Mouse (Mus musculus): ENCODE measurements around the gene Nek5. TPM values are rescaled to one million over a fixed set of nuclear protein-coding genes. Genes with fewer than 3 reads are reported as not detected.
"Not testable (repeated sequence)": the region's sequence is repeated elsewhere in the genome, so short reads cannot be mapped to it uniquely, and the experiment has no call there.

Gene Nek5
- total and polyA plus RNA-seq, 3 experiments = 0.16 TPM; not detected in 2

DNA sequence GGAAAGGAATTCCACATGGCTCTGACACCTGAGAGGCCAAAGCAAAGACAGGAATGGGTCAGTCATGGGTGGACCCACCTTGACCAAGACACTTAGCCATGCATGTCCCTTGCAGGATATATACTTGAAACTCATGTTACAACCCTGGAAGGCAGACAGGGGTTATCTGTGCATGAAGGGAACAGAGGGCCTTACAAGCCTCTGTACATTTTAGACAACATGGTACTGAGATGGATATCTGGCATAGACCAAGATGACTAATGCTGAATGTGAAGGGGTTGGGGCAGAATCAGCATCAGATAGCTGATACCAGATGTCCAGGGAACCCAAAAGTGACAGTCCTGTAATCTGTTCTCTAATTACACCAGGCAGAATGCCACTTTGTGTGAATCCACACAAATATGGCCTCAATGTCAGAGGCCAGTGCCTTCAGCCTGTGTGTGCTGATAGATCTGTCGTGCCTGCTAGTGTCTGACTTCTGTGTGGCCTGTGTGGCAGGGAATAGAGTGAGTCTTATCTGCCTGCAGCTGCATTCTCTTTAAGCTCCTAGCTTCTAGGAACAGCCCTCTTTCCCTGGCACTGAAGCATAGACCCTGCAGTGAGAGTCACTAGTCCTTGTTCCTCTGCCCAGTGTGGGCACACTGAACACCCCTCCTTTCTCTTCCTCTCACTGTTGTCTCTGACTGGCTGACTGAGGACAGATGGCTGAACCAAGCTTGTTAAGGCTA is 19.1 kb upstream of the Nek5 start:
- ATAC-seq (ENCODE audit: extremely low read depth, insufficient number of reproducible peaks, low FRiP score, poor library complexity, severe bottlenecking) = no peak
- TF ChIP-seq POLR2AphosphoS5 (IDR thresholded peaks at IDR 0.05; ENCODE audit: insufficient replicate concordance, low read depth, low read length) = no peak
- no peak for TF ChIP-seq TAL1 (conservative IDR thresholded peaks at IDR 0.05; ENCODE audit: low read depth, low read length)
- no peak for TF ChIP-seq CTCF (IDR thresholded peaks at IDR 0.05; ENCODE audit: low read depth, low read length)
- no peak for TF ChIP-seq GATA2 (IDR thresholded peaks at IDR 0.05; ENCODE audit: borderline replicate concordance, low read depth, low read length)
- no peak for TF ChIP-seq GATA1 (IDR thresholded peaks at IDR 0.05; ENCODE audit: borderline replicate concordance, low read length)
- Histone ChIP-seq H3K4me3 (ENCODE audit: low read depth, low read length) (no peak overlapping the region), H3K4me1 (ENCODE audit: insufficient read depth, low read depth, low read length) (no peaks in the 10 kb centered on the region), H3K27me3 (ENCODE audit: insufficient read depth, low read length) (no peaks in the 10 kb centered on the region), H3K9me3 (replicated peaks) (peaks cover 2% of the 10 kb centered on the region; the same call in 1 of the 2 replicates), H3K36me3 (replicated peaks) (no peaks in the 10 kb centered on the region)
- no peak for DNase-seq (ENCODE audit: low spot score)

DNA sequence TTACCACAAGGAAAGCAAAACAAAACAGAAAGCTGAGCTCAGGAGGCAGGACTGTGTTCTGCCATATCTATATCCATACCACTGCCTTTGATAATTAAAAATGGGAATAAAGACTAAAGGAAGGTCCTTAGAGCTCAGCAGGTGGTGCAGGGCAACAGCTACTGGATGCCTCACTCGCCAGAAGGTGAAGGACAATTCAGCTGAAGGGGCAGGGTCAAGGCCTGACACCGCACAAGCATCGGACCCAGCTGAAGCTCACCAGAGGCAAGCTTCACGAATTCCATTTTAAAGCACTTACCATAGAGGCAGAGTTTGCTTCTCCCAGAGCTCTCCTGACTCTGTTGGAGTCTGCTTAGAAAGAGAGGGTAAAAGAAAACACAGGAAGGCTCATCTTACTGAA is 17.7 kb upstream of the Nek5 start:
- TF ChIP-seq POLR2AphosphoS5 (IDR thresholded peaks at IDR 0.05; ENCODE audit: insufficient replicate concordance, low read depth, low read length) (no peak), CTCF (IDR thresholded peaks at IDR 0.05; ENCODE audit: low read depth, low read length) (no peak), TAL1 (conservative IDR thresholded peaks at IDR 0.05; ENCODE audit: low read depth, low read length) (no peak), GATA2 (IDR thresholded peaks at IDR 0.05; ENCODE audit: borderline replicate concordance, low read depth, low read length) (no peak), GATA1 (IDR thresholded peaks at IDR 0.05; ENCODE audit: borderline replicate concordance, low read length) (no peak)
- no peaks in the 10 kb centered on the region for H3K4me1 ChIP-seq (ENCODE audit: insufficient read depth, low read depth, low read length)
- H3K9me3 ChIP-seq (replicated peaks) = peaks cover 2% of the 10 kb centered on the region; the same call in 1 of the 2 replicates
- no peaks in the 10 kb centered on the region for H3K36me3 ChIP-seq (replicated peaks)
- ATAC-seq (ENCODE audit: extremely low read depth, insufficient number of reproducible peaks, low FRiP score, poor library complexity, severe bottlenecking) (no peak), DNase-seq (ENCODE audit: low spot score) (no peak)
- H3K4me3 ChIP-seq (ENCODE audit: low read depth, low read length) = no peak overlapping the region
- H3K27me3 ChIP-seq (ENCODE audit: insufficient read depth, low read length) = no peaks in the 10 kb centered on the region

DNA sequence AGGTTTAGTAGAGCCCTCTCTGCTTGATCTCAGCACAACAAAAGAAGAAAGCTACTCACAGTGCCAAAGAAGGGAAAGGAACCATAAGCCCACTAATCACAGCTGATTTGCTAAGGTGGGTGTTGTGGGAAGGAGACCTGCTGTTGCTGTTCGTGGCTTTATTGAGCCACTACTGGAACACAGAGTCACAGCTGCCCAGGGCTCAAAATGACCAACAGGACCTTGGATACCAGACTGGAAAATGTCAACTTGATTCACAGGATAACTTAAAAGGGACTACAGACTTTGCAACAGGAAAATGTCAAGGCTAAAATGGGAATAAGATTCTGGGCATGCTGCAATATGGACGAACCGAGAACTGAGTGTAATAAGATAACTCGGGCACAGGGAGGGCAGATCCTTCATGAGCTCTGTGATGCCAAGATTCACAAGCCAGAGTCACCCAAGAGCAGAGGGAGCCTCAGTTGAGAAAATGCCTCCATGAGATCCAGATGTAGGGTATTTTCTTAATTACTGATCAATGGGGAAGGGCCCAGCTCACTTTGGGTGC is 17.1 kb upstream of the Nek5 start:
- no peak for DNase-seq (ENCODE audit: low spot score)
- TF ChIP-seq TAL1 (conservative IDR thresholded peaks at IDR 0.05; ENCODE audit: low read depth, low read length) = no peak
- TF ChIP-seq POLR2AphosphoS5 (IDR thresholded peaks at IDR 0.05; ENCODE audit: insufficient replicate concordance, low read depth, low read length) = no peak
- TF ChIP-seq CTCF (IDR thresholded peaks at IDR 0.05; ENCODE audit: low read depth, low read length) = no peak
- Histone ChIP-seq H3K4me1 (ENCODE audit: insufficient read depth, low read depth, low read length) (no peaks in the 10 kb centered on the region), H3K36me3 (replicated peaks) (no peaks in the 10 kb centered on the region), H3K27me3 (ENCODE audit: insufficient read depth, low read length) (no peaks in the 10 kb centered on the region), H3K4me3 (ENCODE audit: low read depth, low read length) (no peak overlapping the region), H3K9me3 (replicated peaks) (peaks cover 2% of the 10 kb centered on the region; the same call in 1 of the 2 replicates)
- ATAC-seq (ENCODE audit: extremely low read depth, insufficient number of reproducible peaks, low FRiP score, poor library complexity, severe bottlenecking) = no peak

DNA sequence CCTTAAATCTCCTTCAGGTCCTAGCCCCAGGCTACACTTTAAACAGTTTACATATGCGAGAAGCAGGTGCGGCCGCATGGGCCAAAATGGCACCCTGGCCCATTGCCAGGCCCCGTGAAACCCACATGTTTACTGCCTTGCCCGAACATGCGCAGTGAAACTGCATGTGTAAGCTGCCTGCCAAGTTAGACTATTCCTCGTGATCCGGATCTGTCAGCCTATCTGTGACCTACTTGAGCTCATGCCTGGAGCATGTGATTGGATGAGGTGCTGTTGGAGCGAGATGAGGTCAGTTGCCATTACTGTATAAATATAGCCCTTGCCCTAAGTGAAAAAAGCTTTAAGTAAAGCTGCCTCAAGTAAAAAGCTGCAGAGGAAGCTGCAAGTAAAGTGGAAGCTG is 11.6 kb upstream of the Nek5 start:
- not testable (repeated sequence) for H3K4me3 ChIP-seq (ENCODE audit: low read depth, low read length); ATAC-seq (ENCODE audit: extremely low read depth, insufficient number of reproducible peaks, low FRiP score, poor library complexity, severe bottlenecking); H3K9me3 ChIP-seq (replicated peaks); H3K4me1 ChIP-seq (ENCODE audit: insufficient read depth, low read depth, low read length); H3K27me3 ChIP-seq (ENCODE audit: insufficient read depth, low read length); DNase-seq (ENCODE audit: low spot score); H3K36me3 ChIP-seq (replicated peaks)

DNA sequence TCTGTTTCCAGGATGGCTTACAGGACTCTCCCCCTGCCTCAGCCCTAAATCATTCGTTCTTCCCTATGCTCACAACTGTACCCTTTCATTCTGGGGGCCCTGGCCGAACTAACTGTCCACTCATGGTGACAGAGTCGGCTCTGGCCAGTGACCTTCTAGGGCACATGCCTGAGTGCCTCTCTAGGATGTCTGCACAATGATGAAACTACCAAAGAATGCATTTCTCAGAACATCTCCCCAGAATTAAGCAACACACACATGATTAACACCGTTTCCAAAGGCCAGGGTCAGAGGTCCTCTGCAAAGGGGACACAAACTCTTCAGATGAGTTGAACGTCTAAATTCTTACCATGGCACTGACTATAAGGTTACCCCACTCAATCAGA is 9.9 kb upstream of the Nek5 start:
- H3K4me3 ChIP-seq (ENCODE audit: low read depth, low read length) = no peak overlapping the region
- H3K9me3 ChIP-seq (replicated peaks) = no peaks in the 10 kb centered on the region
- H3K4me1 ChIP-seq (ENCODE audit: insufficient read depth, low read depth, low read length) = no peaks in the 10 kb centered on the region
- ATAC-seq (ENCODE audit: extremely low read depth, insufficient number of reproducible peaks, low FRiP score, poor library complexity, severe bottlenecking) (no peak), DNase-seq (ENCODE audit: low spot score) (no peak)
- no peaks in the 10 kb centered on the region for H3K36me3 ChIP-seq (replicated peaks)
- no peak for TF ChIP-seq GATA1 (IDR thresholded peaks at IDR 0.05; ENCODE audit: borderline replicate concordance, low read length)
- no peaks in the 10 kb centered on the region for H3K27me3 ChIP-seq (ENCODE audit: insufficient read depth, low read length)

DNA sequence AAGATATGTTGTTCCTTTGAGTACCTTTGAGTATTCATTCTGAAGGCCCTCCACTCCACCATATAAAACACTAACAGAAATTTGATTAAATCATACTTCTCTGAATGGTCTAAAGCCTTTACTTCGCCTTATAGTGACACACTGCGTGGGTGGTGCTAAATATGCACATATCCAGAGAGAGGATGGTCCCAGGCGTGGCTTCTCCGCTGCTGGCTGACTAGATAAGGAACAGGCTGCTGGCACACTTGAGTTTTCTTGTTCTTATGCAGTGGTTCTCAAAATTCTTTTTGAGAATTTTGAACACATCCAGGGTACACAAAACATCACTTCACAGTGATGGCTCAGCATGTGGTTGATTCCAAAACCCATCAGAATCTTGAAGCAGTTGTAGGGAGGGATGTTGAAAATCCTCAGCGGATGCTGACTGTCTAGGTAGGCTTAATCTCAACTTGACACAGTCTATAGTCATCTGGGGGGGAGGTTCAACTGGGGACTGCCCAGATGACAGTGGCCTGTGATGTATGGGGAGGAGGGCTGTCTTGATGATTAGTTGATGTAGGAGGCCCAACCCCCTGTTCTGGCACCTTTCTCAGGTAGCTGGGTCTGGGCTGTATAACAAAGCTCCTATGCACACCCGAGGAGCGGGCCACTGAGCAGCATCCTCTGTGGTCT is 9.4 kb upstream of the Nek5 start:
- no peak for TF ChIP-seq TAL1 (conservative IDR thresholded peaks at IDR 0.05; ENCODE audit: low read depth, low read length)
- TF ChIP-seq GATA2 (IDR thresholded peaks at IDR 0.05; ENCODE audit: borderline replicate concordance, low read depth, low read length) = no peak
- TF ChIP-seq POLR2AphosphoS5 (IDR thresholded peaks at IDR 0.05; ENCODE audit: insufficient replicate concordance, low read depth, low read length) = no peak
- no peak for TF ChIP-seq CTCF (IDR thresholded peaks at IDR 0.05; ENCODE audit: low read depth, low read length)
- TF ChIP-seq GATA1 (IDR thresholded peaks at IDR 0.05; ENCODE audit: borderline replicate concordance, low read length) = no peak
- no peaks in the 10 kb centered on the region for H3K36me3 ChIP-seq (replicated peaks)
- no peaks in the 10 kb centered on the region for H3K9me3 ChIP-seq (replicated peaks)
- H3K27me3 ChIP-seq (ENCODE audit: insufficient read depth, low read length) = no peaks in the 10 kb centered on the region
- no peaks in the 10 kb centered on the region for H3K4me1 ChIP-seq (ENCODE audit: insufficient read depth, low read depth, low read length)
- no peak overlapping the region for H3K4me3 ChIP-seq (ENCODE audit: low read depth, low read length)
- ATAC-seq (ENCODE audit: extremely low read depth, insufficient number of reproducible peaks, low FRiP score, poor library complexity, severe bottlenecking) (peak; percentile 54), DNase-seq (ENCODE audit: low spot score) (no peak)
